Mouse (Mus musculus): ENCODE data around the gene Lrr1. TPM values are rescaled to one million over a fixed set of nuclear protein-coding genes. Genes with fewer than 3 reads are reported as not detected.

Lrr1 gene
- polyA plus RNA-seq, 1 experiment from 2014 or later = 14.0 TPM

DNA sequence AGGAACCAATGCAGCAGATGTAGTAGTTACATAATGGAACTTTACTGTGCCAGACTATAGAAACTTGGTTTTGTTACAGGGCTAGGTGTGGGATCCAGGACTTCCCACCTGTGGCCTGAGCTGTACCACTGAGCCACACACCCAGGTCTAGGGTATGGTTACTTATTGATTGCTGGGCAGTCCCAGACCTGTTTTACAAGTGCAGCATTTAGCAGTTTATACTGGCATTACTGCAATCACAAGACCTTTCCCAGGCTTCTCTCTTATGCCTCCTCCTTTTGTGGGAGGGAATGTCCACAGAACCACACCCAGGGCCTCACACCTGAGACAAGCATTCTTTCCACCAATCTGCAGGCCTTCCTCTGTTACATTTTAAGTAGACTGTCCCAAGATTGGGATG, 30.4 kb downstream of the Lrr1 start:
- peak overlapping the region; percentile 96 for H3K9ac ChIP-seq (ENCODE audit: low read length)
- no peaks in the 10 kb centered on the region for H3K9me3 ChIP-seq (replicated peaks; ENCODE audit: control insufficient read depth, low read length)
- no peaks in the 10 kb centered on the region for H3K27me3 ChIP-seq (ENCODE audit: control insufficient read depth, insufficient read depth, low read length)
- H3K4me3 ChIP-seq (ENCODE audit: low read length) = no peak overlapping the region
- no peak overlapping the region for H3K27ac ChIP-seq (ENCODE audit: low read length)
- H3K4me1 ChIP-seq (ENCODE audit: control insufficient read depth, insufficient read depth, low read length) = peaks cover 21% of the 10 kb centered on the region
- no peak for ATAC-seq (replicated peaks; ENCODE audit: extremely low read depth, insufficient read depth, low FRiP score)
- peaks cover 15% of the 10 kb centered on the region for H3K36me3 ChIP-seq (ENCODE audit: control insufficient read depth, insufficient read depth)
- 0 out of 2 replicates have a peak overlapping the region, but pooled peaks have one; percentile 26 for H3K4me2 ChIP-seq (ENCODE audit: low read depth, low read length)

DNA sequence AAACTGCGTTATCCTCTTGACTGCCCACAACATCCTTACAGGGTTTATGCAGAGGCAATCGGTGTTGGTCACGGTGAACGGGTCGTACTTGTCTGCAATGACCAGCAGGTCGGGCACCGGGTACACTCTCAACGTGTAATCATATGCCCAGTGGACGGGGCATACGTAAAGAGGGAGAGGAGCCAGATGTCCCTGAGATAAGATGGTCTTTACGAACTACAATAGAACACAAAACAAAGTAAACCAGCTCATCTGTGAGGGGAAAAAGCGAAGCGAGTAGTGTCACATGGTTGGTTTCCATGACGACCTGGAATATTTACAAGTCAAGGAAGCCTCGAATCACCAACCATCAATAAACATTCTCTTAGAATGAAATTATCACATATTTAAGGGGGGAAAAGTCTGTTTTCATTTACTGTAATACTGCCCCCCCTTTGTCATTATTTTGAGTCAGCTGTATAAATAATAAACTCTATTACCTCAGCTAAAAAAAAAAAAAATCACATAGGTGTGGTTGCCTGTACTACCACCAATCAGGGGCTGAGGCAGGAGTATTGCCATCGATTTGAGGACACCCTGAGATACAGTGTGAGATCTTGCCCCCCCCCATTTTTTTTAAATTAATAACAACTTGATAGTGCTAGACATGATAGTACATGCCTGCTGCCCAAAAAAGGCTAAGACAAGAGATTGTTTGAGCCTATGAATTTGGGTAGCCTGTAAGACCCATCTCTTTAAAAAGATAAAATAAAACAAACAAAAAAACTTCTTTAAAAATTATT, 35.6 kb downstream of the Lrr1 start, which contains the start of gene Gm49384:
Gene Gm49384, minus strand, starts transcription at position 216 of the 782 bp plus-strand sequence.
- Histone ChIP-seq H3K4me2 (ENCODE audit: low read depth, low read length) (no peak within 1 kb of the TSS), H3K9ac (ENCODE audit: low read length) (no peak within 1 kb of the TSS), H3K4me1 (ENCODE audit: control insufficient read depth, insufficient read depth, low read length) (peaks cover 4% of the 10 kb centered on the region), H3K27me3 (ENCODE audit: control insufficient read depth, insufficient read depth, low read length) (no peaks in the 10 kb centered on the region), H3K36me3 (ENCODE audit: control insufficient read depth, insufficient read depth) (peaks cover 16% of the 10 kb centered on the region), H3K9me3 (replicated peaks; ENCODE audit: control insufficient read depth, low read length) (no peaks in the 10 kb centered on the region), H3K4me3 (ENCODE audit: low read length) (no peak within 1 kb of the TSS), H3K27ac (ENCODE audit: low read length) (no peak within 1 kb of the TSS)
- 86% methylated on average over 16 of the region's 16 CpGs for WGBS
- ATAC-seq (replicated peaks; ENCODE audit: extremely low read depth, insufficient read depth, low FRiP score) = no peak

DNA sequence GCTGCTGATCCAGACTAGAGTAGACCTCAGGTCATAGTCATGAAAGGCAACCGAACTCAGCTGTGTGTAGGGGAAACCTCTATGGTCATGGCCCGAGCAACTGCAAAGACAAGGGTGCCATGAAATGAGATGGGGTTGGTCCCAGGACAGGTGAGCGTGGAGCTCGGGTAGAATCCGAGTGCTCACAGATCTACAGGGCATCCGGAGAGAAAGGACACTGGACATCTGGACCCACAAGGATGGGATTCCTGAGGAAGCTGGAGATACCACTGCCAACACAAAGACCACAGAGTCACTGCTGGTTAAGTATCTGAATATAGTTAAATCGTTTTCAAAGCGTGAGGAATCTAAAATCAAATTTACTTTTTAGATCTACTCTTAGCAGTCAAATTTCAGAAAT, 38.8 kb downstream of the Lrr1 start:
- H3K4me1 ChIP-seq (ENCODE audit: control insufficient read depth, insufficient read depth, low read length) = no peaks in the 10 kb centered on the region
- H3K27ac ChIP-seq (ENCODE audit: low read length) = no peak overlapping the region
- H3K4me3 ChIP-seq (ENCODE audit: low read length) = no peak overlapping the region
- H3K9me3 ChIP-seq (replicated peaks; ENCODE audit: control insufficient read depth, low read length) = no peaks in the 10 kb centered on the region
- ATAC-seq (replicated peaks; ENCODE audit: extremely low read depth, insufficient read depth, low FRiP score) = no peak
- no peaks in the 10 kb centered on the region for H3K27me3 ChIP-seq (ENCODE audit: control insufficient read depth, insufficient read depth, low read length)
- H3K4me2 ChIP-seq (ENCODE audit: low read depth, low read length) = no peak overlapping the region
- H3K36me3 ChIP-seq (ENCODE audit: control insufficient read depth, insufficient read depth) = peaks cover 13% of the 10 kb centered on the region
- no peak overlapping the region for H3K9ac ChIP-seq (ENCODE audit: low read length)
- 90% methylated on average over 8 of the region's 8 CpGs for WGBS

DNA sequence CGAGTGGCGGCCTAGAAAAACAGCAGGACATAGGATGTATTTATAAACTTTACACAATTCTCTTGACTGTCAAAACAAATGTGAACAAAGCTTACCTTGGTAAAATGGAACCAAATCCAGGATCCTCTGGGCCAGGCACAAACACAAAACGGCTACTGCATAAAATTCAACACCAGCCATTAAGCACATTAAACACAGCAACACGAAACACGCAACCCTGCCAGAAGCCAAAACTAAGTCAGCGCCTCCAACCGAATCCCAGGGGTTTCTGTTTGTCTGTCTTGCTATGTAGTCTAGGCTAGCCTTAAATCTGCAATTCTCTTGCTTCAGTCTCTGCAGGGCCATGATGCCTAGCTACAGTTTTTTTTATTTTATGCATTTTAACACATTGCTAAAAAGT, 39.3 kb downstream of the Lrr1 start:
- H3K4me1 ChIP-seq (ENCODE audit: control insufficient read depth, insufficient read depth, low read length) = no peaks in the 10 kb centered on the region
- no peaks in the 10 kb centered on the region for H3K27me3 ChIP-seq (ENCODE audit: control insufficient read depth, insufficient read depth, low read length)
- ATAC-seq (replicated peaks; ENCODE audit: extremely low read depth, insufficient read depth, low FRiP score) = no peak
- H3K4me3 ChIP-seq (ENCODE audit: low read length) = no peak overlapping the region
- H3K9ac ChIP-seq (ENCODE audit: low read length) = no peak overlapping the region
- H3K9me3 ChIP-seq (replicated peaks; ENCODE audit: control insufficient read depth, low read length) = no peaks in the 10 kb centered on the region
- peaks cover 13% of the 10 kb centered on the region for H3K36me3 ChIP-seq (ENCODE audit: control insufficient read depth, insufficient read depth)
- no peak overlapping the region for H3K4me2 ChIP-seq (ENCODE audit: low read depth, low read length)
- H3K27ac ChIP-seq (ENCODE audit: low read length) = no peak overlapping the region
- WGBS = 98% methylated on average over 7 of the region's 7 CpGs

DNA sequence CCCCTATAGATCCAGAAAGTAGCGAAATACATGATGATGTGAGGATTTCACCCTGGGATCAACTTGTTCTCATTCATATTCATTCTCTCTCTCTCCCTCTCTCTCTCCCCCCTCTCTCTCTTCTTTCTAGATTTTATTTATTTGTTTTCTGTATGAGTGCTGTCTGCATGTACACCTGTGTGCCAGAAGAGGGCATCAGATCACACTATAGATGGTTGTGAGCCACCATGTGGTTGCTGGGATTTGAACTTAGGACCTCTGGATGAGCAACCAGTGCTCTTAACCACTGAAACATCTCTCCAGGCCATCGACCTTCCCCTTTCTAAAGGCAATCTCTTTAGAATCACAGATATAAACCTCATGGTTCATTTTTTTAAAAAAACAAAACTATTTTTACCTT, 39.9 kb downstream of the Lrr1 start:
- WGBS = 87% methylated on average over 2 of the region's 2 CpGs
- H3K27me3 ChIP-seq (ENCODE audit: control insufficient read depth, insufficient read depth, low read length) = no peaks in the 10 kb centered on the region
- no peaks in the 10 kb centered on the region for H3K4me1 ChIP-seq (ENCODE audit: control insufficient read depth, insufficient read depth, low read length)
- H3K4me2 ChIP-seq (ENCODE audit: low read depth, low read length) = no peak overlapping the region
- H3K4me3 ChIP-seq (ENCODE audit: low read length) = no peak overlapping the region
- H3K9me3 ChIP-seq (replicated peaks; ENCODE audit: control insufficient read depth, low read length) = no peaks in the 10 kb centered on the region
- no peak overlapping the region for H3K9ac ChIP-seq (ENCODE audit: low read length)
- H3K36me3 ChIP-seq (ENCODE audit: control insufficient read depth, insufficient read depth) = peaks cover 15% of the 10 kb centered on the region
- no peak for ATAC-seq (replicated peaks; ENCODE audit: extremely low read depth, insufficient read depth, low FRiP score)
- no peak overlapping the region for H3K27ac ChIP-seq (ENCODE audit: low read length)

DNA sequence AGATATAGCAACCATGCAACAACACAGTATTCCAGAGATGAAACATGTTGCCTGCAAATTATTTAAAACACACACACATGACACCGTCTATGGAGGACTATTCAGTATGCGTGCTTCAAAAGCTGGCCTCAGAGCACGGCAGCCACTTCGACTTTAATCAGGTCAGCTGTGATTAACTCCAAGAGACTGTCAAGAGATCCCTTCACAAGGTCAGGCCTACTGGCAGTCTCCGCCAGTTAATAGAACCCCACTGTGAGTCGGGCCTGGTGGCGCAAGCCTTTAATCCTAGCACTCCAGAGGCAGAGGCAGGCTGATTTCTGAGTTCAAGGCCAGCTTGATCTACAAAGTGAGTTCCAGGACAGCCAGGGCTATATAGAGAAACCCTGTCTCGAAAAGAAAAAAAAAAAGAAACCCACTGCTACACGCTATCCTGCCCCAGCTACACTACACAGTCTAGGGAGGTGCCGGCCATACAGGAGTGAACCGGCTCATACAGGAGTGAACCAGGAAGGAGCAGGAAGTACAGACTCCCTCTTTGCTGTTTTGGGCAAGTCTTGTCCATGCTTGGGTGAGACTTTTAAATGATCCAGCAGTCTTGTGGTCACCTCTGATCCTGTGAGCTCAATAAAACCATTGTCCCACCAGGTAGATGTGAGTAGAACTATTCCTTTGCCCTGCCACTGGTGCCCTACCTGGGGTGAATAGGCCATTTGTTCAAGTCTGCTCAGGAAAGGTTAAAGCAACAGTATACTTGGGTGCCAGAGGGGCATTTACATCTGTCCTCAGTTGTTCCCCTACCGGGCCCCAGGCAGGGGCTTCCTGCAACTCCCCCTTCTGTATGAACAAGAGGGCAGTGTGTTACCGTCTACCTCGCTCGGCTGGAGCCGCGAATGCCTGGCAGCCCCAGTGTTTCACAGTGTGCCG, 41.7 kb downstream of the Lrr1 start:
- 77% methylated on average over 18 of the region's 18 CpGs for WGBS
- 0 out of 2 replicates have a peak overlapping the region, but pooled peaks have one; percentile 2 for H3K27ac ChIP-seq (ENCODE audit: low read length)

DNA sequence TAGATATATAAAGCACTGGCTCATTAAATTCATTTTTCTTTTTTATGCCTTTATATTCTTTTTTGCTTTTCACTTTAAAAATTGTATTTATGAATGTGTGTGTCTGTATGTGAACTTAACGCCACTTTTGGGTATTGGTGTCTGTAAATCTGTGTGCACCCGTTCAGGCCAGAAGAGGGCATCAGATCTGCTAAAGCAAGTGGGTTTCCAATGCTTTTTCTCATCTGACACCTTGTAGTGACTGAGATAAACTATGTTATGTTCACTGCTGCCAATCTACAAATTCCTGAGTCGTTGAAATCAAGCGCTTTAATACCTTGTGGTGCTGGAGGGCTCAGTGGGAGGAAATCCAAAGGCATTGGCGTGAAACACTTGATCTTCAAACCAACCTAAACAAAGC, 42.4 kb downstream of the Lrr1 start:
- H3K9ac ChIP-seq (ENCODE audit: low read length) = no peak overlapping the region
- H3K27ac ChIP-seq (ENCODE audit: low read length) = peak overlapping the region; percentile 42
- peaks cover 18% of the 10 kb centered on the region for H3K36me3 ChIP-seq (ENCODE audit: control insufficient read depth, insufficient read depth)
- H3K4me3 ChIP-seq (ENCODE audit: low read length) = no peak overlapping the region
- H3K27me3 ChIP-seq (ENCODE audit: control insufficient read depth, insufficient read depth, low read length) = no peaks in the 10 kb centered on the region
- no peaks in the 10 kb centered on the region for H3K9me3 ChIP-seq (replicated peaks; ENCODE audit: control insufficient read depth, low read length)
- no peaks in the 10 kb centered on the region for H3K4me1 ChIP-seq (ENCODE audit: control insufficient read depth, insufficient read depth, low read length)
- ATAC-seq (replicated peaks; ENCODE audit: extremely low read depth, insufficient read depth, low FRiP score) = peak; percentile 64
- WGBS = 45% methylated on average over 5 of the region's 5 CpGs
- H3K4me2 ChIP-seq (ENCODE audit: low read depth, low read length) = no peak overlapping the region; the same call in 1 of the 2 replicates

More for the DNA sequence above, 41.7 kb downstream of the Lrr1 start:
- Histone ChIP-seq H3K4me3 (ENCODE audit: low read length) (no peak overlapping the region), H3K9me3 (replicated peaks; ENCODE audit: control insufficient read depth, low read length) (no peaks in the 10 kb centered on the region), H3K9ac (ENCODE audit: low read length) (no peak overlapping the region), H3K4me2 (ENCODE audit: low read depth, low read length) (no peak overlapping the region), H3K4me1 (ENCODE audit: control insufficient read depth, insufficient read depth, low read length) (no peaks in the 10 kb centered on the region), H3K27me3 (ENCODE audit: control insufficient read depth, insufficient read depth, low read length) (no peaks in the 10 kb centered on the region), H3K36me3 (ENCODE audit: control insufficient read depth, insufficient read depth) (peaks cover 18% of the 10 kb centered on the region)
- ATAC-seq (replicated peaks; ENCODE audit: extremely low read depth, insufficient read depth, low FRiP score) = no peak

DNA sequence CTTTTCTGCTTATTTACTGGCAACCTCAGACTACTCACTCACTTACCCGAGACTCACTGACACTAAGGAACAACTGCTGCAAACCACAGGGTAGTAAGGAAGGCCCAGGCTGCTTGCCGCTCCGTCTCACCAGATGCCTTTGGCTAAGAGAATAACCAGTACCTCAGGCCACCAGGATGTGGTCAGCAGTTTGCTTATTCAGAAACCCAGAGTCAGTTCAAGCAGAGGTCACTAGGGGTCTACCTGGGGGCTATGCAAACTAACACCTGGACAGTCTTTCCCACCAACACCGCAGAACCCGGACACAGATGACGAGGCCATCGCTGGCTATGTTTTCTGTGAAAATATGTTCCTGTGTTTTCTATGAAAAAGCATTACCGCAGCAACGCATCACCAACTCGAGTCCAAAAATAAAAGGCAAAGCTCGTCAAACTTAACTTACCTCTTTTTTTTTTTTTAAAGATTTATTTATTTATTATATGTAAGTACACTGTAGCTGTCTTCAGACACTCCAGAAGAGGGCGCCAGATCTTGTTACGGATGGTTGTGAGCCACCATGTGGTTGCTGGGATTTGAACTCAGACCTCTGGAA, 44.7 kb downstream of the Lrr1 start:
- ATAC-seq (replicated peaks; ENCODE audit: extremely low read depth, insufficient read depth, low FRiP score) = no peak
- H3K27me3 ChIP-seq (ENCODE audit: control insufficient read depth, insufficient read depth, low read length) = no peaks in the 10 kb centered on the region
- no peak overlapping the region for H3K4me3 ChIP-seq (ENCODE audit: low read length)
- H3K4me2 ChIP-seq (ENCODE audit: low read depth, low read length) = no peak overlapping the region
- H3K4me1 ChIP-seq (ENCODE audit: control insufficient read depth, insufficient read depth, low read length) = no peaks in the 10 kb centered on the region
- WGBS = 88% methylated on average over 13 of the region's 13 CpGs
- H3K36me3 ChIP-seq (ENCODE audit: control insufficient read depth, insufficient read depth) = peaks cover 19% of the 10 kb centered on the region
- H3K9me3 ChIP-seq (replicated peaks; ENCODE audit: control insufficient read depth, low read length) = no peaks in the 10 kb centered on the region
- H3K27ac ChIP-seq (ENCODE audit: low read length) = no peak overlapping the region
- no peak overlapping the region for H3K9ac ChIP-seq (ENCODE audit: low read length)
